Mouse (Mus musculus) left cerebral cortex, adult 8-10 months (tissue): ENCODE measurements around the gene Selenop. TPM values are rescaled to one million over a fixed set of nuclear protein-coding genes. Genes with fewer than 3 reads are reported as not detected.

ENCODE experiments used
- total RNA-seq, 4 experiments: library from RNA; stranded (reverse); gene quantifications; 2 replicates each; pipeline ENCODE4 v1.2.4; 2022

Selenop gene
- total RNA-seq, 4 experiments from 2014 or later = 283 to 318 (median 295) TPM

Other genes starting within 250 kb of the Selenop start
- gene Ccdc152, start 35.0 kb downstream of the Selenop start, total RNA-seq = not detected